ENCODE assay signal across 9 mouse cellular contexts in the genomic region with DNA sequence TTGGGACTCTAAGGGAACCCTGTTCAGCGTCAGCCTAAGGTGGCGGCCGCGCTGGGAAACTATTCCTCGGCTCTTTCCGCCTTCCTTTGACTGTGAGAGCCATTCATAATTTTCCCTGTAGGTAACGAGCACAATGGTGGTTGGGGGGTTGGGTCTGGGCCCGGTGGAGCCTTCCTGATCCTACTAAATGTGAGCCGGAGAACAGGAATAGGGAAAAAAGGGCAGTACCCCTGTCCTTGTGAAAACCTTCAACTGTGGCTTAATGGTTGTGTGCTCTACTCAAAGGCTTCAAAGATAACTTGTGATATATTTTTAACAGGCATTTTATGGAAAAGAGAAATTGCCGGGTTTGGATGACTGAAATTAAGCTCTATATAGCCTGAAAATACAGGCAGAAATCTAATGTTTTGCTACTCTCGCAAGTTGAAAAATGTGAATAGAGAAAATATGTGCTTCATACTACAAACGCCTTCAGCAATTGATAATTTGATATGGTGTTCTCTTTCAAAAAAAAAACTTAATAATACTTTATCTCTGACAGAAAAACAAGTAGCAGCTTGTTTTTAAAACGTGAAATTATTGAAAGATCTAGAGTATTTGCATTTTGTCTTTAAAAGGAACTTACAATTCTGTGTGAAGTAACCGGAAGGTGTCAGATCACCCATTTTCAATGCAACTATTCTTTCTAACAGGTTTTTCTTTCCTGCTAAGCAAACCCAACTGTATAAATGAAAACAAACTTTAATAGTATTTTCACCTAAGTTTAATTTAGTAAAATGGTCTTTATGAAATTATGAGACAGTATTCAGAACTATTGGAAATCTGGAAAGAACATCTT. TPM values are rescaled to one million over a fixed set of nuclear protein-coding genes. Genes with fewer than 3 reads are reported as not detected.
A peak's percentile ranks its signal among the peaks of the same experiment; 100 is the strongest.
DNase-seq lines count a peak whose midpoint lies in the region; ATAC-seq and TF ChIP-seq lines count a peak whose summit lies in the region.
"Had no signal": no experiment of that assay in that cellular context is flagged by ENCODE, and none has a peak within 500 bp of the region (broad histone marks: within the 10 kb centered on the region; RNA-seq: fewer than 3 reads in every experiment).

No protein-coding gene starts in this region.

- ATAC-seq in G1E (ENCODE audit: extremely low read depth, insufficient number of reproducible peaks, low FRiP score, poor library complexity, severe bottlenecking): no peak
- peak; percentile 31 for ATAC-seq in midbrain, embryonic 11.5 days (ENCODE audit: low FRiP score)
- ATAC-seq: Patski had no signal

- H3K27ac ChIP-seq in midbrain, embryonic 11.5 days (ENCODE audit: low read depth, low read length): peak overlapping the region; percentile 99

- no peaks in the 10 kb centered on the region for H3K9me3 ChIP-seq in G1E (replicated peaks)
- no peaks in the 10 kb centered on the region for H3K9me3 ChIP-seq in midbrain, embryonic 11.5 days (ENCODE audit: control insufficient read depth, low read length)

- no peak for TF ChIP-seq CTCF in G1E (IDR thresholded peaks at IDR 0.05; ENCODE audit: low read depth, low read length)

- peak overlapping the region; percentile 98 for H3K9ac ChIP-seq in midbrain, embryonic 11.5 days (ENCODE audit: low read length)

- H3K4me1 ChIP-seq in G1E (ENCODE audit: insufficient read depth, low read depth, low read length): peaks cover 29% of the 10 kb centered on the region
- peaks cover 17% of the 10 kb centered on the region for H3K4me1 ChIP-seq in midbrain, embryonic 11.5 days (ENCODE audit: control insufficient read depth, insufficient read depth, low read length)

- peak overlapping the region; percentile 96 for H3K4me2 ChIP-seq in midbrain, embryonic 11.5 days

- intact Hi-C loops in heart, postnatal 36 days (cut with DNase I): loop anchor here (2.0 kb wide), 2 partner anchors 143 to 1965 kb away; a partner anchor contains a TSS

- no peaks in the 10 kb centered on the region for H3K27me3 ChIP-seq in G1E (ENCODE audit: insufficient read depth, low read length)
- no peaks in the 10 kb centered on the region for H3K27me3 ChIP-seq in midbrain, embryonic 11.5 days (ENCODE audit: control insufficient read depth, insufficient read depth, low read length)

- H3K36me3 ChIP-seq in G1E (replicated peaks): peaks cover 11% of the 10 kb centered on the region
- no peaks in the 10 kb centered on the region for H3K36me3 ChIP-seq in midbrain, embryonic 11.5 days (ENCODE audit: control insufficient read depth, insufficient read depth, low read length)

- DNase-seq in kidney, adult 18-20 months: peak; percentile 21
- DNase-seq in kidney, postnatal 36 days: no peak
- DNase-seq in G1E (ENCODE audit: low spot score): no peak
- peak; percentile 23 to 57 for DNase-seq in heart, postnatal 36 days
- no peak for DNase-seq in midbrain, embryonic 11.5 days (ENCODE audit: low spot score, missing footprints)
- no peak for DNase-seq in layer of hippocampus, postnatal 10 days (ENCODE audit: low spot score in 2 of 2)
- DNase-seq in adrenal gland, postnatal 4 days (ENCODE audit: low spot score in 2 of 2): no peak
- DNase-seq in kidney, adult 8-10 months: no peak

- WGBS in midbrain, embryonic 11.5 days: under 1% methylated on average over 14 of the region's 14 CpGs

- peak overlapping the region; percentile 89 for H3K4me3 ChIP-seq in G1E (ENCODE audit: low read depth, low read length)
- H3K4me3 ChIP-seq in midbrain, embryonic 11.5 days (ENCODE audit: low read depth, low read length): peak overlapping the region; percentile 100

RNA-seq across cellular contexts. Expression of a gene that starts 1.2 kb away (rescaled TPM):
- total RNA-seq in G1E (2014; fragmentation: Nextera tagmentation) (50.9 and 56.3 TPM in 2 replicates), G1E (2017) (36.1 and 41.2 TPM in 2 replicates)
- polyA plus RNA-seq in G1E (2012): 18.5 and 25.9 TPM in 2 replicates
- under 1 TPM; 0.19 to 0.22 TPM for total RNA-seq in heart, postnatal 36 days (2021)
- polyA plus RNA-seq in midbrain, embryonic 11.5 days (2014; fragmentation: Nextera tagmentation; extraction: Ambion mirVana): 145 and 155 TPM in 2 replicates
- 1 to 10 TPM; 1.4 TPM for total RNA-seq in layer of hippocampus, postnatal 10 days (2021)
- total RNA-seq in adrenal gland, postnatal 4 days (2021): 10 to 100 TPM; 16.9 to 17.5 TPM

RNA-seq across cellular contexts. Expression of a gene that starts 47.9 kb away (rescaled TPM):
- total RNA-seq in G1E (2014; fragmentation: Nextera tagmentation) (174 and 194 TPM in 2 replicates), G1E (2017) (130 and 160 TPM in 2 replicates)
- 20.8 and 35.7 TPM in 2 replicates for polyA plus RNA-seq in G1E (2012)
- total RNA-seq in heart, postnatal 36 days (2021): 10 to 100 TPM; 26.8 to 28.4 TPM
- 57.6 and 61.2 TPM in 2 replicates for polyA plus RNA-seq in midbrain, embryonic 11.5 days (2014; fragmentation: Nextera tagmentation; extraction: Ambion mirVana)
- total RNA-seq in layer of hippocampus, postnatal 10 days (2021): 10 to 100 TPM; 76.6 to 76.9 TPM
- total RNA-seq in adrenal gland, postnatal 4 days (2021): 10 to 100 TPM; 58.7 to 63.1 TPM

Comparison
In these comparisons a context has a peak if more than half of its experiments do, and no peak if none do; other contexts are left out.
1. DNase-seq: peak in kidney, adult 18-20 months (single experiment) and heart, postnatal 36 days (2 of 2); none in kidney, postnatal 36 days (0 of 2), G1E (single experiment), midbrain, embryonic 11.5 days (single experiment), layer of hippocampus, postnatal 10 days (0 of 2), adrenal gland, postnatal 4 days (0 of 2) and kidney, adult 8-10 months (0 of 2).
2. RNA of a gene that starts 1.2 kb away (total RNA-seq): 36.1 to 56.3 TPM in G1E and 16.9 to 17.5 TPM in adrenal gland, postnatal 4 days; 1.4 TPM in layer of hippocampus, postnatal 10 days and 0.19 to 0.22 TPM in heart, postnatal 36 days; every median in the first group is over 4 times any median in the second.